Mouse (Mus musculus): ENCODE results near the gene Olfr1247.
"Not testable (repeated sequence)": the region's sequence is repeated elsewhere in the genome, so short reads cannot be mapped to it uniquely, and the experiment has no call there.

Gene Olfr1247

DNA sequence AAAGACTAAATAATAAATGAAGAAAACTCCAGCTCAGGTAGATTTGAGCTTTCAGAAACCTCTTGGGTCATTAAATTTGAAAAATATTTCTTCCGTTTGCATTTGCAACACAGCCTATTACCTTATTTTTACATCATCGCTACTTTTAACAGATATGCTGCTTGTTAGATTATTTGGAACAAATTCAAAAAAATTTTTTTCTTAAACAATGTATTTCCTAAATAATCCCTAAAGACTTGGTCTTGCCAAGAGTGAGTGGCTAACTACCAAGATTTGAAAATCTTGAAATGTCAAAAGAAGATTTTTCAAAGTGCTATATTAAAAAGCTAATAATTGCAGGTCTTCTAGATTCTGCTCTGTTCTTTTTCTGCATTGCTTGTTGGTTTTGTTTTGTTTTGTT, at the start of gene Olfr1247:
TSS of gene Olfr1247 (minus strand) at position 101 of the 400 bp plus-strand sequence.
- DNase-seq (ENCODE audit: low spot score) = no peak

DNA sequence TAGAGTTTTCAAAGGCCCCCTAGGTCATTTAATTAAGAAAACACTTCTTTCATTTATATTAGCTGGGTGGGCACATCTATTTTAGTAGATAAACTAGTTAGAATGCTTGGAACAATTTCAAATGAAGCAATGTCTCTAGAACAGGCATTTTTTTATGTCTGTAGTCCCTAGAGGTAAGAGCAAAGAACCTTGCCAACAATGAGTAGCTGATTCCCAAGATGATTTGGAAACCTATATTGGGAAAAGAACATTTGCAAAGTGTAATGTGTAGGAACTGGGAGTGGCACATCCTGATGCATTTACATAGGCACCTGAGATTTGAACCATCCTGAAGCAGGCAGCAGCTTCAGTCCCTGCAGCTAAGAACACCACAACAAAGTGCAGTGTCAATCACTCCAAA, 47.4 kb upstream of the Olfr1247 start, which contains the start of gene Olfr1250:
TSS of gene Olfr1250 (minus strand) at position 101 of the 400 bp plus-strand sequence.
- DNase-seq (ENCODE audit: low spot score) = no peak

DNA sequence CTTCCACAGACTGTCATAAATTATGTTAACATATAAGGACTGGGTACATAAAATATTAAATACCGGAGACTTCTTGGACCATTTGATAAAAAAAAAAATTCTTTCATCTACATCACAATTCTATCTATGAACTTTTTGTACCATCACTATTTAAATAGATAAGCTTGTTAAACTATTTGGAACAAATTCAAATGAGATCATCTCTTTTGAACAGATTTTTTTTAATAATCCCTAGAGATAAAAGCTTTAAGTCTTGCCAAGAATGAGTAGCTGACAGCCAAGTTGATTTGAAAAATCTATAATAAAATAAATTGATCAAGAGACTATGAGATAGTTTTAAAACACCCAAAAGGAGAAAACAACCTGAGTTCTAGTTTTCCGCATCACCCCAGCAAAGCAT, 21.0 kb upstream of the Olfr1247 start, which contains the start of gene Olfr1249:
TSS of gene Olfr1249 (minus strand) at position 101 of the 400 bp plus-strand sequence.
- DNase-seq (ENCODE audit: low spot score) = no peak

DNA sequence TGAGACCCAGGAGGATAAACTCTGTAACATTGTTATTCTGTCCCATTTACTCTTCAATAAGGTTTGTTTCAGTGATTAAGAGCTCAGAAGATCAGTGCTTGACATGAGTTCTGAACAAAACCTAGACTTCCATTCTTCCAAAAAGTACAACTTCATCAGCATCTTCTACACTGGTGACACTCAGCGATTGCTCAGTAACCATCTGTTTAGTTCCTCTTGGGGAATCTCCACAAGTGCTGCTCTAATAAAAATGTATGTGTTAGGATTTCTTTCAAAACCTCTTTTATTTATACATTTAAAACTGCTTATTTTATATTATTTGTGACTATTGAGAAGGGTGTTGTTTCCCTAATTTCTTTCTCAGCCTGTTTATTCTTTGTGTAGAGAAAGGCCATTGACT, 4.2 kb upstream of the Olfr1247 start, which contains the start of gene Olfr1248:
TSS of gene Olfr1248 (minus strand) at position 101 of the 400 bp plus-strand sequence.
- not testable (repeated sequence) for DNase-seq (ENCODE audit: low spot score)

DNA sequence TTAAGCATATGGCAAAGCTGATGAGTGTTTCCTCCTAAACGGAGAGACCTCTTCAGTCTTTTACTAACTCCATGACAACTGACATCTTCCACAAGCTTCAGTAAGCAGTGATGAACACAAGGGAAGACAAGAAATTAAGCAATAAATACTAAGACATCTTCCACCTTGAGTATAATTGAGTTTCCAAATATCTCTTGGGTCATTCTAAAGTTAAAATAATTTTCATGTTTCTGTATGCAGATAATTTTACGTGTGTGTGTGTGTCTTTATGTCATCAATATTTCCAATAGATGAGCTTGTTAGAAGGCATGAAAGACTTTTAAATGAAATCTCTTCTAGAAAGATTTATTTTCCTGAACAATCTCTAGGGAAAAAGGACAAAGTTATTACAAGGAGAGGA, 20.9 kb downstream of the Olfr1247 start, which contains the start of gene Olfr1246:
TSS of gene Olfr1246 (minus strand) at position 101 of the 400 bp plus-strand sequence.
- no peak for DNase-seq (ENCODE audit: low spot score)

- DNase-seq (ENCODE audit: low spot score) = no peak
These were observed 35.6 kb downstream of the Olfr1247 start, which contains the start of gene Olfr1245 for GRCm38 (mm10) chr2:89578347-89578746. TSS of gene Olfr1245 (minus strand) at chr2:89578447.

- not testable (repeated sequence) for DNase-seq (ENCODE audit: low spot score)
These were observed 51.2 kb downstream of the Olfr1247 start for GRCm38 (mm10) chr2:89562706-89563105.
